Mouse (Mus musculus): ENCODE data around the gene Zfp989. TPM values are rescaled to one million over a fixed set of nuclear protein-coding genes. Genes with fewer than 3 reads are reported as not detected.

Zfp989 gene
- 10 to 100 TPM in 1 of 2 experiments, 1 to 10 TPM in 1; 3.6 to 10.2 TPM for polyA plus RNA-seq (2017; shearing (Covaris generic))

GRCm38 (mm10) chr4:146971757-146972156 is at the start of gene Zfp989:
Zfp989 (plus strand) TSS chr4:146971976.

GRCm38 (mm10) chr4:147021550-147021949 is 49.8 kb downstream of the Zfp989 start, which contains the start of gene Rex2:
Rex2 (plus strand) TSS chr4:147021850.

Other genes starting within 250 kb of the Zfp989 start
- 1 to 10 TPM in 1 of 2 experiments, under 1 TPM in 1; 0.23 to 2.3 TPM for gene Gm21411, start 62.4 kb upstream of the Zfp989 start, polyA plus RNA-seq (2017; shearing (Covaris generic))
- under 1 TPM in 1 of 2 experiments, not detected in 1; 0.28 TPM for gene Rex2, start 49.9 kb downstream of the Zfp989 start, polyA plus RNA-seq (2017; shearing (Covaris generic))
- 1 to 10 TPM; 5.5 to 5.7 TPM for gene Zfp991, start 160.1 kb downstream of the Zfp989 start, polyA plus RNA-seq (2017; shearing (Covaris generic))